Mouse (Mus musculus) CH12.LX (cell line): ENCODE results near the gene Rhobtb3. TPM values are rescaled to one million over a fixed set of nuclear protein-coding genes. Genes with fewer than 3 reads are reported as not detected.

Experiments
- DNase-seq: peaks from one replicate; pipeline ENCODE4 v3.0.0-alpha.2; 2013; ENCODE audit errors: extremely low read depth
- H3K27ac ChIP-seq: 2 replicates; pipeline ENCODE4 v1.5.1; 2012; ENCODE audit warnings: low read depth, mild to moderate bottlenecking, control low read depth, moderate library complexity; ENCODE audit not compliant: insufficient read depth
- H3K27me3 ChIP-seq: replicated peaks from 2 replicates; pipeline ENCODE3; 2012; ENCODE audit warnings: inconsistent platforms
- H3K36me3 ChIP-seq, 2 experiments: replicated peaks in 1 of 2; 2 replicates each; pipeline versions ENCODE3 to v1.6.1; 2012; ENCODE audit warnings: inconsistent platforms in 1 of 2, low read length in 1 of 2, mild to moderate bottlenecking in 1 of 2, mixed read lengths in 1 of 2, moderate library complexity in 1 of 2; ENCODE audit not compliant: control insufficient read depth in 1 of 2, insufficient read depth in 1 of 2
- H3K4me1 ChIP-seq, 2 experiments: 2 replicates each; pipeline ENCODE4 v1.6.1; 2012; ENCODE audit warnings: inconsistent platforms in 1 of 2, moderate library complexity in 1 of 2; ENCODE audit not compliant: insufficient read depth in 2 of 2, control insufficient read depth in 1 of 2
- H3K4me2 ChIP-seq: 2 replicates; pipeline ENCODE4 v1.6.1; 2012; ENCODE audit warnings: low read depth, mild to moderate bottlenecking, control low read depth; ENCODE audit not compliant: poor library complexity, insufficient read depth, severe bottlenecking
- H3K4me3 ChIP-seq, 3 experiments: fragments of 150-350 bp in 1 of 3; sonication (generic) in 1 of 3; replicated peaks in 1 of 3; 2 replicates each; pipeline versions ENCODE3 to v1.5.1; 2011 to 2012; ENCODE audit warnings: low read depth in 2 of 3, low read length in 2 of 3, mild to moderate bottlenecking in 2 of 3, moderate library complexity in 2 of 3, control low read depth in 1 of 3, improper control_type of control experiment in 1 of 3, inconsistent platforms in 1 of 3, mixed read lengths in 1 of 3; ENCODE audit not compliant: poor library complexity in 1 of 3
- H3K79me2 ChIP-seq: replicated peaks from 2 replicates; pipeline ENCODE4 v1.6.1; 2012; ENCODE audit warnings: mild to moderate bottlenecking, moderate library complexity; ENCODE audit not compliant: control insufficient read depth, poor library complexity, insufficient read depth, severe bottlenecking; ENCODE audit errors: extremely low read depth
- H3K9ac ChIP-seq: 2 replicates; pipeline ENCODE4 v1.6.1; 2012; ENCODE audit warnings: low read depth, mild to moderate bottlenecking, control low read depth, moderate library complexity; ENCODE audit not compliant: insufficient read depth
- H3K9me3 ChIP-seq: replicated peaks from 2 replicates; pipeline ENCODE3; 2012; ENCODE audit warnings: low read length, inconsistent platforms, mixed read lengths
- CHD1 ChIP-seq: IDR thresholded peaks from 2 replicates; pipeline ENCODE4 v1.6.1; 2012; ENCODE audit warnings: low read depth, low read length, improper control_type of control experiment, inconsistent platforms
- E2F4 ChIP-seq: IDR thresholded peaks from 2 replicates; pipeline ENCODE4 v1.6.1; 2011; ENCODE audit warnings: low read depth, low read length, improper control_type of control experiment; ENCODE audit not compliant: insufficient replicate concordance
- ETS1 ChIP-seq: conservative IDR thresholded peaks from 2 replicates; pipeline ENCODE4 v1.6.1; 2012; ENCODE audit warnings: low read depth, mild to moderate bottlenecking, inconsistent platforms, low read length, improper control_type of control experiment, moderate library complexity
- GABPA ChIP-seq: IDR thresholded peaks from 2 replicates; pipeline ENCODE4 v1.6.1; 2012; ENCODE audit warnings: low read depth, low read length, improper control_type of control experiment, inconsistent platforms; ENCODE audit not compliant: insufficient replicate concordance
- HCFC1 ChIP-seq: IDR thresholded peaks from 2 replicates; pipeline ENCODE4 v1.6.1; 2012; ENCODE audit warnings: low read depth, mild to moderate bottlenecking, inconsistent platforms, low read length, improper control_type of control experiment
- MEF2A ChIP-seq: IDR thresholded peaks from 2 replicates; pipeline ENCODE4 v1.6.1; 2014; ENCODE audit warnings: low read depth, mild to moderate bottlenecking, inconsistent platforms, low read length, improper control_type of control experiment, borderline replicate concordance
- MXI1 ChIP-seq: IDR thresholded peaks from 2 replicates; pipeline ENCODE4 v1.6.1; 2011; ENCODE audit warnings: mild to moderate bottlenecking, low read depth, low read length, improper control_type of control experiment
- MYC ChIP-seq: IDR thresholded peaks from 2 replicates; pipeline ENCODE4 v1.6.1; 2011; ENCODE audit warnings: low read depth, mild to moderate bottlenecking, improper control_type of control experiment, low read length
- NRF1 ChIP-seq: IDR thresholded peaks from 2 replicates; pipeline ENCODE4 v1.6.1; 2014; ENCODE audit warnings: low read depth, mild to moderate bottlenecking, inconsistent platforms, low read length, improper control_type of control experiment, moderate library complexity
- PAX5 ChIP-seq: IDR thresholded peaks from 2 replicates; pipeline ENCODE4 v1.6.1; 2012; ENCODE audit warnings: low read length, inconsistent platforms, mixed read lengths
- RAD21 ChIP-seq: IDR thresholded peaks from 2 replicates; pipeline ENCODE4 v1.6.1; 2011; ENCODE audit warnings: low read depth, mild to moderate bottlenecking, low read length, improper control_type of control experiment, moderate library complexity
- RCOR1 ChIP-seq: conservative IDR thresholded peaks from 2 replicates; pipeline ENCODE4 v1.6.1; 2012; ENCODE audit warnings: low read depth, mild to moderate bottlenecking, inconsistent platforms, low read length, improper control_type of control experiment
- SIN3A ChIP-seq: IDR thresholded peaks from 2 replicates; pipeline ENCODE4 v1.6.1; 2012; ENCODE audit warnings: low read length, improper control_type of control experiment, inconsistent platforms
- UBTF ChIP-seq: IDR thresholded peaks from 2 replicates; pipeline ENCODE4 v1.6.1; 2012; ENCODE audit warnings: low read depth, mild to moderate bottlenecking, inconsistent platforms, low read length, improper control_type of control experiment, moderate library complexity
- USF2 ChIP-seq: conservative IDR thresholded peaks from 2 replicates; pipeline ENCODE4 v1.6.1; 2011; ENCODE audit warnings: low read depth, low read length, improper control_type of control experiment
- ZMIZ1 ChIP-seq: IDR thresholded peaks from 2 replicates; pipeline ENCODE4 v1.6.1; 2012; ENCODE audit warnings: low read depth, mild to moderate bottlenecking, inconsistent platforms, low read length, improper control_type of control experiment
- dilution Hi-C: fragments of 300-500 bp; cut with MboI; formaldehyde crosslinking; loops from 2 replicates; pipeline ENCODE4 v1.14.3; 2020; ENCODE audit warnings: low sequenced_read_pairs; ENCODE audit not compliant: extremely low pct_unique_long_range_greater_than_20kb, extremely low pct_ligation_motif_present
- in situ Hi-C: fragments of 300-500 bp; cut with MboI; formaldehyde crosslinking; loops from 3 replicates; pipeline ENCODE4 v1.14.3; 2019; ENCODE audit warnings: low sequenced_read_pairs, low pct_ligation_motif_present, low pct_unique_long_range_greater_than_20kb, mixed read lengths
- polyA plus RNA-seq: library from polyadenylated mRNA; unstranded; fragments of >175 nt; gene quantifications from 2 replicates; pipeline ENCODE4 v1.2.1, GENCODE M21; 2012; ENCODE audit warnings: low read depth; ENCODE audit not compliant: insufficient read length
- total RNA-seq, 2 experiments: library from RNA; depleted of rRNA; stranded (reverse); fragments of 300-350 nt in 1 of 2; fragments of >200 nt in 1 of 2; gene quantifications; 2 replicates each; pipeline ENCODE4 v1.2.3; 2012 to 2014

Gene Rhobtb3
- total and polyA plus RNA-seq, 3 experiments = 2.0 to 3.6 (median 3.4) TPM

GRCm38 (mm10) chr13:75940791-75941517, 2.8 kb downstream of the Rhobtb3 start:
- no peaks in the 10 kb centered on the region for H3K4me1 ChIP-seq
- no peak overlapping the region for H3K9ac ChIP-seq
- TF ChIP-seq NRF1 = no peak
- DNase-seq = no peak
- H3K36me3 ChIP-seq = no peaks in the 10 kb centered on the region
- in situ Hi-C loops (no loop called here), dilution Hi-C loops (no loop called here)
- H3K27me3 ChIP-seq = peaks cover 1% of the 10 kb centered on the region
- no peak overlapping the region for H3K4me2 ChIP-seq
- peaks cover 4% of the 10 kb centered on the region for H3K9me3 ChIP-seq
- H3K4me3 ChIP-seq = no peak overlapping the region
- no peak overlapping the region for H3K27ac ChIP-seq
- no peaks in the 10 kb centered on the region for H3K79me2 ChIP-seq

- H3K9me3 ChIP-seq = peaks cover 4% of the 10 kb centered on the region
- TF ChIP-seq MYC (no peak), SIN3A (no peak), UBTF (no peak), NRF1 (no peak), ETS1 (no peak)
- TF ChIP-seq, all 38 proteins: peak for 0
- Histone ChIP-seq H3K4me2 (no peak overlapping the region), H3K79me2 (no peaks in the 10 kb centered on the region), H3K9ac (no peak overlapping the region), H3K4me1 (no peaks in the 10 kb centered on the region), H3K27ac (no peak overlapping the region), H3K36me3 (no peaks in the 10 kb centered on the region), H3K27me3 (peaks cover 1% of the 10 kb centered on the region), H3K4me3 (no peak overlapping the region)
- dilution Hi-C loops = no loop called here
- in situ Hi-C loops = no loop called here
- DNase-seq = no peak
Observed at GRCm38 (mm10) chr13:75938866-75939265, 4.9 kb downstream of the Rhobtb3 start.

DNA sequence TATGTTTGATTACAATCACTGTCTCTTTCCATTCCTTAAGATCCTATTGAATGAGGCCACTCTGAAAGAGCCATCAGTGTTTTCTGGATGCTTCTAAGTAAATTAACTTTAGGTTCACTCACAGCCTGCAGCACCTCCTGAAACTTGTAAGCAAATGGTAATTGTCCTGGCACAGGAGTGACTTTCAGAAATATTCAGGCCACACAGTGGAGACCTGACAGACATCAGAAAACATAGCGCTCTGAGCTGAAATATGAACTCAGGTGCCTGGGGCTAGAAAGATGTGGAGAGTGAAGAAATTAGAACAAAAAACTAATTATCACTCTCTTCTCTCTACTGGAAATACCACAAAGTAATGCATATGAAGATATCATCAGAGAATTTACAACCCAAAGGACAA, 10.4 kb downstream of the Rhobtb3 start:
- H3K4me2 ChIP-seq = no peak overlapping the region
- H3K4me1 ChIP-seq = no peaks in the 10 kb centered on the region
- DNase-seq = no peak
- dilution Hi-C loops (no loop called here), in situ Hi-C loops (no loop called here)
- H3K36me3 ChIP-seq = no peaks in the 10 kb centered on the region
- H3K4me3 ChIP-seq = no peak overlapping the region
- no peaks in the 10 kb centered on the region for H3K27me3 ChIP-seq
- no peak overlapping the region for H3K27ac ChIP-seq
- no peaks in the 10 kb centered on the region for H3K9me3 ChIP-seq
- H3K79me2 ChIP-seq = no peaks in the 10 kb centered on the region
- no peak for TF ChIP-seq CHD1
- no peak for TF ChIP-seq ZMIZ1
- TF ChIP-seq GABPA = no peak
- no peak for TF ChIP-seq USF2
- no peak for TF ChIP-seq RAD21
- TF ChIP-seq E2F4 = no peak
- no peak for TF ChIP-seq MXI1
- TF ChIP-seq MEF2A = no peak
- no peak for TF ChIP-seq HCFC1
- no peak for TF ChIP-seq PAX5
- no peak for TF ChIP-seq RCOR1
- no peak overlapping the region for H3K9ac ChIP-seq
